Mouse (Mus musculus) limb, embryonic 14.5 days (tissue): ENCODE results near the gene Tex19.2. TPM values are rescaled to one million over a fixed set of nuclear protein-coding genes. Genes with fewer than 3 reads are reported as not detected.
"Not testable (repeated sequence)": the region's sequence is repeated elsewhere in the genome, so short reads cannot be mapped to it uniquely, and the experiment has no call there.

Experiments used
- ATAC-seq: fragments of 200-750 bp; cut with Nextera tagmentation; 2 replicates; pipeline ENCODE4 v1.8.0; 2017; ENCODE audit warnings: low read depth, moderate number of reproducible peaks, moderate TSS enrichment; ENCODE audit not compliant: low FRiP score
- DNase-seq: peaks from one replicate; pipeline ENCODE4 v3.0.0-alpha.2; 2015; ENCODE audit warnings: low spot score
- H3K27ac ChIP-seq: fragments of 300-500 bp; sonication (generic); replicated peaks from 2 replicates; pipeline ENCODE4 v1.5.1; 2014; ENCODE audit warnings: low read depth, mild to moderate bottlenecking, low read length, moderate library complexity, mixed read lengths
- H3K27me3 ChIP-seq: fragments of 300-500 bp; sonication (generic); 2 replicates; pipeline ENCODE4 v1.6.1; 2014; ENCODE audit warnings: low read length, mixed read lengths; ENCODE audit not compliant: control insufficient read depth, insufficient read depth
- H3K36me3 ChIP-seq: fragments of 300-500 bp; sonication (generic); 2 replicates; pipeline ENCODE4 v1.6.1; 2014; ENCODE audit warnings: mild to moderate bottlenecking, low read length, moderate library complexity, mixed read lengths; ENCODE audit not compliant: control insufficient read depth, insufficient read depth
- H3K4me1 ChIP-seq: fragments of 300-500 bp; sonication (generic); 2 replicates; pipeline ENCODE4 v1.6.1; 2014; ENCODE audit warnings: antibody characterized with exemption, low read length, mixed read lengths; ENCODE audit not compliant: control insufficient read depth, insufficient read depth
- H3K4me2 ChIP-seq: fragments of 300-500 bp; sonication (generic); replicated peaks from 2 replicates; pipeline ENCODE4 v1.6.1; 2014; ENCODE audit warnings: low read depth, mild to moderate bottlenecking, low read length, moderate library complexity; ENCODE audit not compliant: severe bottlenecking
- H3K4me3 ChIP-seq: fragments of 300-500 bp; sonication (generic); replicated peaks from 2 replicates; pipeline ENCODE4 v1.5.1; 2014; ENCODE audit warnings: low read length
- H3K9ac ChIP-seq: fragments of 300-500 bp; sonication (generic); 2 replicates; pipeline ENCODE4 v1.6.1; 2014; ENCODE audit warnings: mild to moderate bottlenecking, low read depth, low read length, moderate library complexity; ENCODE audit not compliant: severe bottlenecking
- H3K9me3 ChIP-seq: fragments of 300-500 bp; sonication (generic); 2 replicates; pipeline ENCODE4 v1.6.1; 2016; ENCODE audit warnings: low read length; ENCODE audit not compliant: control insufficient read depth
- POLR2A ChIP-seq: fragments of 200-500 bp; IDR thresholded peaks from 2 replicates; pipeline ENCODE4 v1.8.0; 2012; ENCODE audit warnings: inconsistent platforms, mild to moderate bottlenecking, moderate library complexity, borderline replicate concordance; ENCODE audit not compliant: insufficient read depth, insufficient read length; ENCODE audit errors: extremely low read depth
- WGBS: fragments of 180-500 bp; shearing (Covaris S2); extraction: QIAGEN DNeasy Blood & Tissue Kit; methylation state at CpG from one replicate; pipeline ENCODE4 v1.1.7; 2014; 5-methylcytosine and 5-hydroxymethylcytosine counted together
- polyA plus RNA-seq, 2 experiments: library from polyadenylated mRNA; depleted of rRNA in 1 of 2; stranded (reverse) in 1 of 2; unstranded in 1 of 2; fragments of >200 nt; fragmentation: Nextera tagmentation in 1 of 2; extraction: Ambion mirVana in 1 of 2; gene quantifications; 2 replicates each; pipeline versions ENCODE4 v1.2.1 to v1.2.3; 2012 to 2014

The Tex19.2 gene
- polyA plus RNA-seq, 2 experiments = 0.04 TPM; not detected in 1

- ATAC-seq (no peak), DNase-seq (no peak)
- peaks cover 4% of the 10 kb centered on the region; the same call in 1 of the 2 replicates for H3K4me1 ChIP-seq
- no peaks in the 10 kb centered on the region for H3K9me3 ChIP-seq
- no peak overlapping the region for H3K27ac ChIP-seq
- no peak overlapping the region for H3K4me3 ChIP-seq
- TF ChIP-seq POLR2A = no peak
- no peak overlapping the region for H3K9ac ChIP-seq
- H3K4me2 ChIP-seq = no peak overlapping the region
- 90% methylated on average over 1 of the region's 1 CpGs for WGBS
- no peaks in the 10 kb centered on the region for H3K27me3 ChIP-seq
- H3K36me3 ChIP-seq = no peaks in the 10 kb centered on the region
Observed at GRCm38 (mm10) chr11:121111601-121112000, 6.9 kb downstream of the Tex19.2 start.

- no peak overlapping the region for H3K4me2 ChIP-seq
- 78% methylated on average over 3 of the region's 3 CpGs for WGBS
- H3K4me1 ChIP-seq = peaks cover 4% of the 10 kb centered on the region; the same call in 1 of the 2 replicates
- no peak for TF ChIP-seq POLR2A
- no peak overlapping the region for H3K9ac ChIP-seq
- H3K27me3 ChIP-seq = no peaks in the 10 kb centered on the region
- H3K27ac ChIP-seq = no peak overlapping the region
- DNase-seq (no peak), ATAC-seq (no peak)
- H3K4me3 ChIP-seq = no peak overlapping the region
- no peaks in the 10 kb centered on the region for H3K36me3 ChIP-seq
- no peaks in the 10 kb centered on the region for H3K9me3 ChIP-seq
Observed at GRCm38 (mm10) chr11:121111051-121111450, 7.4 kb downstream of the Tex19.2 start.

- no peak overlapping the region for H3K9ac ChIP-seq
- ATAC-seq (no peak), DNase-seq (peak; percentile 7)
- H3K27ac ChIP-seq = no peak overlapping the region
- H3K27me3 ChIP-seq = no peaks in the 10 kb centered on the region
- no peaks in the 10 kb centered on the region for H3K9me3 ChIP-seq
- 30% methylated on average over 2 of the region's 2 CpGs for WGBS
- H3K4me3 ChIP-seq = no peak overlapping the region
- H3K4me2 ChIP-seq = no peak overlapping the region
- no peak for TF ChIP-seq POLR2A
- H3K4me1 ChIP-seq = peaks cover 4% of the 10 kb centered on the region; the same call in 1 of the 2 replicates
- no peaks in the 10 kb centered on the region for H3K36me3 ChIP-seq
Observed at GRCm38 (mm10) chr11:121109986-121110385, 8.5 kb downstream of the Tex19.2 start.

DNA sequence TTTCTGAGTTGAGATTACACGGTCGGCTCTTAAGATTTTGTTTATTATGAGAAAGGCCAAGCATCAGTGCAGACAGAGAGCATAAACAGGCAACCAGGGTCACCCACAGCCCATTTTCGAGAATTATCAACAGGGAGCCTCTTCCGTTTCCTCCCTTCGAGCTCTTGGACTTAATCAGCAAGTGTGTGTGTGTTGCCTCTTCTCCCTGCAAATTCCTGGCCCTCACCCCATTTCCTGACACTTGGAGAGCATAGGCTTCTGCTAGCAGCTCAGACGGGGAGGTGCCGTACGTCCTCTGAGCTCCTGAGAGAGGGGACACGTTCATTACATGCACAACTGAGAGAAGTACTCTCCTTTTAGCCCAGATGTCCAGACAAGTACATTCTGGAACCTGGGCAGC is 10.4 kb downstream of the Tex19.2 start:
- no peak overlapping the region for H3K9ac ChIP-seq
- no peak for ATAC-seq
- TF ChIP-seq POLR2A = no peak

GRCm38 (mm10) chr11:121107242-121107641 is 11.2 kb downstream of the Tex19.2 start:
- not testable (repeated sequence) for DNase-seq, H3K27ac ChIP-seq, H3K4me3 ChIP-seq, H3K36me3 ChIP-seq, H3K27me3 ChIP-seq, H3K9me3 ChIP-seq, H3K9ac ChIP-seq, ATAC-seq, H3K4me2 ChIP-seq, H3K4me1 ChIP-seq
- WGBS = 87% methylated on average over 1 of the region's 1 CpGs

More for the DNA sequence above, 10.4 kb downstream of the Tex19.2 start:
- H3K4me3 ChIP-seq = no peak overlapping the region
- no peak overlapping the region for H3K4me2 ChIP-seq
- DNase-seq = no peak
- no peaks in the 10 kb centered on the region for H3K27me3 ChIP-seq
- 74% methylated on average over 9 of the region's 9 CpGs for WGBS
- H3K9me3 ChIP-seq = no peaks in the 10 kb centered on the region
- H3K4me1 ChIP-seq = peaks cover 4% of the 10 kb centered on the region; the same call in 1 of the 2 replicates
- H3K36me3 ChIP-seq = no peaks in the 10 kb centered on the region
- H3K27ac ChIP-seq = no peak overlapping the region
